Mouse (Mus musculus): ENCODE results near the gene Erich2.

Gene Erich2

DNA sequence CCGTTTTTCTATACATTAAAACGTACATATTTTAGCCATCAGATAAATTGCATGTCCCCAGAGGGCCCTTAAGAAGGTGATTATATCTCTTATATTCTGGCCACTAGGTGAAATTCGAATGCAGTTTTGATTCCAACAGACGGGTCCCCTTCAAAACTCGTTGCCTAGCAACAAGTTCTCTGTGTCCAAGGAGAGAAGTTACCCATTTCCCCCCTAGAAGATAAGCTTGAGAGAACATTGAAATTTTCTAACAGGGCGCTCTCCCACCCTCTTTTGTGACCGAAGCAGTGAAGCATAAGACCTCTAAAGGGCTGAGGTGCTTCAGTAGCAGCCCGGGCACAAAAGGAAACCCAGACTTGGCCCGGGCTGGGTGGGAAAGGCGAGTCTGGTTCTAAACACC is at the start of gene Erich2:
Gene Erich2, plus strand, starts transcription at position 324 of the 400 bp plus-strand sequence.
- DNase-seq (ENCODE audit: inconsistent age in 2 of 2, low spot score in 1 of 2), result no peak

DNA sequence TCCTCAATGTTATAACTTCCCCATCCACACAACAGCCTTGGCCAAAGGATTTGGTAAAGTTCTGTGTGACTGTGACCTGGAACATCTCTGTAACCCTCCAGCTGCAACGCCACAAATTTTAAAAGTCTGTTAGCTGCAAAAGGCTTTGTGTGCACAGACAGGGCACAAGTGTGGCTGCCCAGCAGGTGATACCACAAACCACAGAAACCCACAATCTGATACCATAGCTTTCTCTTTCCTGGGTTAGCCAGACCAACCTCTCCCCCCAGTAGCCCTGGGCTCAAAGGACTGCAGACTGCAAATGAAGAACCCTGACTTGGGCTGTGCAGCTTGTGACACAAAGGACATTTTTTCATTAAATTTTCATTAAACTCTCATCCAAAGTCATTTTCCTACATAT is 45.0 kb upstream of the Erich2 start:
- DNase-seq (ENCODE audit: inconsistent age in 2 of 2, low spot score in 1 of 2), result no peak

DNA sequence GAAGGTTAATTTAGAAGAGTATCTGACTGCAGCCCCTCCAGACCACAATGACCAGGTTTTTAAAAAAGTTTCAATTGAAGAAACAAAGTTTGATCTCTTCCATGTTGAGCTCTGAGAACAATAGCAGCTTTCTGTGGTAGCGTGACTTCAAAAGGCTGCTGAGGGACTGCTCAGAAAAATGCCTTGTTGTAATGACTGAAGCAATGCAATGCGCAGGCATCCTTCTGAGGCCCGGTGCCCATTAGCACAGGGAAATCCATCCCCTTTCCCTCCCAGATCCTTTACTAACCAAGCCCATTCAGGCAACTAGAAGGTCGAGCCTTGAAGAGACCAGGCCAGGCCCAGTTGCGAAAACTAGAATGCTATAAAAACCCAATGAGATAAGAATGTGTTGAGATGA is 37.5 kb upstream of the Erich2 start:
- DNase-seq (ENCODE audit: inconsistent age in 2 of 2, low spot score in 1 of 2), result peak in 1 of 2 experiments; percentile 21

DNA sequence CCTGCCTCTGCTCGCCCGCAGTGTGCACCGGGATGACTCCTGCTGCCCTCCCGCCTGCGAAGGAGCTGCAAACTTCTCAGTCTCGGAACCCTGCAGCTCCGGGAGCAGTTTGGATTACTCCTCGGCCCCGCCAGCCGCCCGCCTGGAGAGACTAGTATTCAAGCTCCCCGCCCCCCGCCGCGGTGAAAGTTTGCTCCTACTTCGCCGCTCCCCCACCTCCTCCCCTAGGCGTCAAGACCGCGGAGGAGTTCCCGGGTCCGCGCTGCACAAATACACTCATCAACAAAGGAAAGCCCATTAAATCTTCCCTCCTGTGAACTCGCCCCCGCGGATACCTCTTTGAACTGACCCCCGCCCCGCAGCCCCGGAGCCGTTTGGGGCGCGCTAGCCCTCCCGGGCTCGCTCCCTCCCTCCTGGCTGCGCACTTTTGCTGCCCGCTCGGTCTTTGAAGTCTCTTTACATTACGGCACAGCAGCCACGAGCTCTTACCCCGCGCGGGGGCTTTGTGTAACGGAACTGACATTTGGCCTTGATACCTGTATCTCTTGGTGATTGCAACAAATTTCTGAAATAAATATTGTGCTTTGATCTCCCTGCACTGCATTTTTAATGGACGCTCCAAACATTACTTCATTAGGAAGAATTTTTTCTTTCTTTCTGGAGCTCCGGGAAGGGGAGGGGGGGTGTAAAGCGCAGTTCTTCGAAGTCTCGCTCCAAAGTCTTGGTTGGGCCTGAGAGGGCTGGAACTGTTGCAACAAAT is 36.6 kb upstream of the Erich2 start:
- DNase-seq (ENCODE audit: inconsistent age in 2 of 2, low spot score in 1 of 2), result peak; percentile 50 to 81

DNA sequence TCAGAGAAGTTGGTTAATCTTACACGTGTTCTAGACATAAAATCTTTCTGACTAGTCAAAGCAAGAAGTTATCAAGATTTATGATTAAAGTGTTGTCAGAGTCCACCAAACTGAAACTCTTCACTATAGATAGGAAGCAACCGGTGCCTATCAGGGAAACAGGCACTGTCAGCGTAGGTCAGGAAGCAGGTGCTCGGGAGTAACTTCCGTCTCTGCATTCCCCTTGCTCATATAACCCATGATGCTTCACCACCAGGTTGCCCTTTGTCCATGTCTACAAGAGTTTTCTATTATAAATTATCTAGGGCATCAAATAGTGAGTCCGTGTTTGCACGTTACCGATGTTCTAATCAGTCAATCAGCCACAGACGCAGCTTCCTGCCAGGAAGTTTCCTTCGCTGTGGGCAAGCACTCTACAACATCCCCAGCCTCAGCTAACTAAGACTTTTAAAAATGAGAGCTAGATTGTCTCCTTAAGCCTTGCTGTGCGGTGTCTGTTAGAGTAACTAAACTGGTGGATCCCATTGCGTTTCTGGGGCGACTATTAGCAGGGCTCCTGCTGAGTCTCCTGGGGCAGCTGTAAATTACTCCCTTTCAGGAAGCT is 10.8 kb upstream of the Erich2 start:
- DNase-seq (ENCODE audit: inconsistent age in 2 of 2, low spot score in 1 of 2), result no peak

DNA sequence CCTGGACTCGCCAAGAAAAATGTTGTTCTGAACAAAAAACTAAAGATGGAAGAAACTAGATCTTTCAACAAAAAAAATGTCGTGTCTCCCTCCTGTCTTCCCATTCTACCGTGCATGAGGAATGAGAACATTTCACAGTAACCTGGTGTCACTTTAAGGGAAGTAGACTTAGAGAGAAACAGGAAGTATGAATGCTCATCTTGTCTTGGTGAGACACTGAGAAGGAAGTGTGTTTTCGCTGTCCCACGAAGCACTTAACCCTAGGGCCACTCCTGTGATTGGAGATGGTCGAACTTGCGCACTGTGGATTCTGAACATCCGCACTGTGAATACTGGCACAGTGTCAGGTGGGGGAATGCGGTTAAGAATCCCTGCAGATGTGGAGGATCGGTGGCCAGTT is 5.2 kb upstream of the Erich2 start:
- no peak for DNase-seq (ENCODE audit: inconsistent age in 2 of 2, low spot score in 1 of 2)

DNA sequence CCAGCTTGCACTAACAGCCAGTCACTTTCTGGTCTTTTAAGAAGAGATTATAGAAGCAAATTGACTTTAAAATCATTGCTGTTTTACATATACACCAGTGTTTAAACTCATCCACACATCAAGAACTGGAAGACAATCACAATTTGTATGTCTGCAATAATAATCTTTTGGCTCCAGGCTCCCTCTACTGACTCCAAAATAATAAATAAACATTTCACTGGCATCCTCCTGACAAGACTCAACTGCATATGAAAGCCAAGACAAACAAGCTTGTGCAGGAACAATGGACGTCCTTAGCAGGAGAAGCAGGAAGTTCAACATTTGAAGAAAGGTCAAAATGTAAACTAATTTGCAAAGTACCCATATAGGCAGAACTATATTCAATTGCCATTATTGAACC is 3.4 kb upstream of the Erich2 start:
- peak in 1 of 2 experiments; percentile 25 for DNase-seq (ENCODE audit: inconsistent age in 2 of 2, low spot score in 1 of 2)

DNA sequence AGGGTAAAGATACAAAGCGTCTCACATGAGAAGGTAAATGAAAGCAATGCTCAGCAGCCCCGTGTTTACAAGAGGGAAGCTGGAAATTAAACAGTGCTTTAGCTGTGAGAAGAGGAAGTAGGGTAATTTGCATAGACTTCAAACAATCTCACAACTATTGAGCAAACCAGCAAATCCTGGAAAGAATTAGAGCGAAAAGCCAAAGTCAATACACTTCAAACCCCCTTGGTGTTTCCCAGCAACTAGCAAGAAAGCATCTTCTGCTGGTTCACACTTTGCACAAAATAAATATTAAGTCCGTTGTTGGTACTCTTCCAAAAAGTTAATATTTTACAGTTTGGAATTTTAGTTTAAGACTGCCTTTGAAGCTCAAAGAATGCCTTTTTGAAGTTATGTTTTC is 2.7 kb upstream of the Erich2 start:
- no peak for DNase-seq (ENCODE audit: inconsistent age in 2 of 2, low spot score in 1 of 2)

DNA sequence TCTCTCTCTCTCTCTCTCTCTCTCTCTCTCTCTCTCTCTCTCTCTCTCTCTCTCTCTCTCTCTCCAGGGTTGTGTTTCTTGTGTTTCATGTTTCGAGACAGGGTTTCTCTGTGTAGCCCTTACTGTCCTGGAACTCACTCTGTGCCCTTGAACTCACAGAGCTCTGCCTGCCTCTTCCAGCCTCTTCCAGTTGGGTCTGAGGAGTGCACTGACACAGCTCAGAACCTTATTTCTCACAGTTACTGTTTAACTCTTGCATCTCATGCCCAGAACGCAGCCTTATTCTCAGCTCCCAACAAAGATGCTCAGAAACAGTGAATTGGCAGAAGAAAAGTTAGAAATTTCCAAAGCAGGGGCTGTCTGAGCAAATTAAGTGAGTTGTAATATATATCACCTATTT is 2.2 kb upstream of the Erich2 start:
- DNase-seq (ENCODE audit: inconsistent age in 2 of 2, low spot score in 1 of 2), result no peak

DNA sequence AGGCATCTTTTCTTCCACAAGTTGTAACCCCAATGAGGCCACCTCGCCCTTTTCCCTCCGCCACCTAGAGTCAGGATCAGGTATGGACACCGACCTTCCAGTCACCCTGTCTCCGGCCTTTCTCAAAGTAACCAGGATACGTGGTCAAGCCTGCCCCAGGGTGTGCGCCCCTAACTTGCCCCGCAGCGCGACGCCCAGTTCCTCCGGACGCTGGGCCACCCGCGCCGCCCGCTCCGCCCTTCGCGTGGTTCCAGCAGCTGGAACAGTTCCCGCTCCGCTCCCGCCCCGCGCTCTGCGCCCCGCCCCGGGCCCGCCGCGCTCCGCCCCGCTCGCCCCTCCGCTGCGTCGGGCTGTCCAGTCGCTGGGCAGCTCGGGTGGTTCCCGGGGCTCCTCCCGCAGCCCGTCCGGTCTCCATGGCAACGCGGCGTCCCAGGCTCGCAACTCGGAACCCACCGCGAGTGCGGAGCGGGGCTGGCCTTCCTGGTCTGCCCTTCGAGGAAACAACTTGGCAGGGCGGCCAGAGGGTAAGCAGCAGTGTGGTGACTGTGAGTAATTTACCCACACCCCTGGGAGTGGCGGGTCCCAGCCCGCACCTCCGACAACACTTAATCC is 508 bp downstream of the Erich2 start:
- peak; percentile 88 to 95 for DNase-seq (ENCODE audit: inconsistent age in 2 of 2, low spot score in 1 of 2)

DNA sequence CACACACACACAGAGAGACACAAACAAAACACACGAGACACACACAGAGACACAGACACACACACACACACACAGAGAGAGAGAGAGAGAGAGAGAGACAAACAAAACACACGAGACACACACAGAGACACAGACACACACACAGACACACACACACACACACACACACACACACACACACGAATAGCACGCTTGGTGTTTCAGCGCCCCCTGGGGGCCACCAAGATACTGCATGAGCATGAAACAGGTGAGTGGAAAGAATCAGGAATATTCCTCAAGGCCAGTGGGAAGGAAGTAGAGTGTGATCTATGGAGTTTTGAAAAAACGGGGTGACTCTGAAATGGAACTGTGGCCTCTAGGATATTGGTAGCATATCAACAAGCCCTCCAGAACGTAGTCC is 29.7 kb downstream of the Erich2 start:
- peak; percentile 34 to 77 for DNase-seq (ENCODE audit: inconsistent age in 2 of 2, low spot score in 1 of 2)

DNA sequence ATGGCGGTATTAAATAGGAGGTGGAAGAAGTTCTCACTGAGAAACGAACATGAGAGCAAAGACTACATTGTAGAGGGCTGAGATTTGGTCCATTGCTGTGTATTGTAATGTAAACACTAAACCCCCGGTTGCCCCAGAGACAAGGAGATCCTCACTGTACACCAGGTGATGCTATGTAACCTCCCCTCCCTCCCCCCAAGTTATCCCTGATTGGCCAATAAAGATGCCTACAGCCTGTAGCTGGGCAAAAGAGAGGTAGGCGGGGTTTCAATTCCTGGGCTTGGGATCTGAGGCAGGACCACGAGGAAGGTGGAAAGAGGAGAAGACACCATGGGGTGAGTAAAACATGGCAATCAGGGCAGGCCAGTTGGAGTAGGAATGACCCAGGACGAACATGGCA is 42.1 kb downstream of the Erich2 start:
- DNase-seq (ENCODE audit: inconsistent age in 2 of 2, low spot score in 1 of 2), result no peak

DNA sequence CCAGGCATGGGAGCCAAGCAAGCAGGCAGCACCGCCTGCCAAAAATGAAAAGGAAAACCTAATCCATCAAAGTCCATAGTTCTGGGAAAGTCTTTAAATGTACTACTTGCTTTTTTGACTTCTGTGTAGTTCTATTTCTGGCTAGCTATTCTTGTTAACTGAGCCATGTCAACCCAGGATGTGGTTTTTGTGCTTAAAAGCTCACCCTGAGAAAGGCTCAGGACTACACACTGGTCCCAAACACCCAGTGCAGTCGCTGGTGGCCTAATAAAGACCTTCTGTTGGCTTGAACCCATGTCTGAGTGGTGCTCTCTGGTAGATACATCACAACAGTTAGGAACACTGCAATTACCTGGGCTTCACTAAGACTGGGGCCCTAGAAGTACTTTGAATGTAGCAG is 42.8 kb downstream of the Erich2 start:
- peak in 1 of 2 experiments; percentile 21 for DNase-seq (ENCODE audit: inconsistent age in 2 of 2, low spot score in 1 of 2)

DNA sequence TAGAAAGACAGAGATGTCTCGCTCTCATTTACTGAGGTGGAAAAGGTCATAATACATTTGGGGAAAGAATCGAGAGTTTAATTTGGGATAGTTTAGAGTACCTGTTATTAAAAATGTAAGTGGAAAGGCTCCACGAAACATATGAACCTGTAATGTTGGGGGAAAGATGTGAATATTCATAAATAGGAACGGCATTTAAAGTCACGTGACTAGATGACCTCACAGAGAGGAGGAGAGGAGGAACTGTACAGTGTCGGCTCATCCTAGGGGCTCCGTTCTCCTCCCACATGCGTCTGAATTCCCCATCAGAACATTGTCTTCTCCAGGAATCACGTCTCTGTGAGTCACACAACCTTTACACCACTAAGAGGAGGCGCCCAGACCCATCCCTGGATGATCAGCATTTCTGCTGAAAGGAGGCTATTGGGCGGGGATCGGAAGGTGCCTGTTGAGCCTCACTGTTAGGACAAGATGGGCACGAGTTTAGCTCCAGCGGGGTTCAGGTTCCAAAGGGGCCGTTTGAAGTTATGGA is 43.5 kb downstream of the Erich2 start:
- no peak for DNase-seq (ENCODE audit: inconsistent age in 2 of 2, low spot score in 1 of 2)

DNA sequence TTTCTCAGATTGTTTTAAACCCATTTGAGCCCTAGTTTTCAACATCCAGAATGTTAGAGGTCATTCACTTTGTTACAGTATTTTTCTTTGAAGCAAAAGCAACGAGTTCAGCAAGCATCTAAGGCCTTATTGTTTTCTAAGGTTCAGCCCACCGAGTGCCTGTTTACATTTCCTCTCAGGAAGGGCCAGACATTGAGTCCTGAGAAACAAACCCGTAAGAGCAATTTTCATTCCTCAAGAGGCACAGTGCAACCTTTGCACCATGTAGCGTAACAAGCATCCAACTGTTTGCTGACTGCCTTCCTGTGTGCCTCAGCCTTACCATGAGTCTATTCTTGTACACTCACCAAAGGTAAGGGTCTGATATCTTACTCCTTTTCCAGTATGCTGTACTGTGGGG is 44.2 kb downstream of the Erich2 start, which contains the start of gene Gad1:
Gene Gad1, plus strand, starts transcription at position 301 of the 400 bp plus-strand sequence.
- no peak for DNase-seq (ENCODE audit: inconsistent age in 2 of 2, low spot score in 1 of 2)

DNA sequence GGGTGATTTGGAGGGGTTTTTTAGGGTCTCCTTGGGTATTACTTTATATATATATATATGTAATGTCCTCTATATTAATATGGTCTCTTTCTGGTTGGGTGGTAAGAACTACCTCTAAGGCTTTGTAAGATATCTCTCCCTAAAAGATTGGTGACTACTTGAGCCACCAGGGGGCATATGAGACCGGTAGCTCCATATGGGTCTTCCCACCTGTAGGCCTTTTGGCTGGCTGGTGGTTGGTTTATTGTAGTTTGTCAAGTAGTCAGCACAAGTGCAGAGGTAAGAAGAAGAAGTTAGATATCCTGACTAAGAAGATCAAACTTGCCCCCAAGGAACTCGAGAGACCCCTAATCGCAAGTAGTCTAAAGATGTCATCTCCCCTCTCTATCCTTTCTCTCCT is 45.2 kb downstream of the Erich2 start:
- DNase-seq (ENCODE audit: inconsistent age in 2 of 2, low spot score in 1 of 2), result peak in 1 of 2 experiments; percentile 55

DNA sequence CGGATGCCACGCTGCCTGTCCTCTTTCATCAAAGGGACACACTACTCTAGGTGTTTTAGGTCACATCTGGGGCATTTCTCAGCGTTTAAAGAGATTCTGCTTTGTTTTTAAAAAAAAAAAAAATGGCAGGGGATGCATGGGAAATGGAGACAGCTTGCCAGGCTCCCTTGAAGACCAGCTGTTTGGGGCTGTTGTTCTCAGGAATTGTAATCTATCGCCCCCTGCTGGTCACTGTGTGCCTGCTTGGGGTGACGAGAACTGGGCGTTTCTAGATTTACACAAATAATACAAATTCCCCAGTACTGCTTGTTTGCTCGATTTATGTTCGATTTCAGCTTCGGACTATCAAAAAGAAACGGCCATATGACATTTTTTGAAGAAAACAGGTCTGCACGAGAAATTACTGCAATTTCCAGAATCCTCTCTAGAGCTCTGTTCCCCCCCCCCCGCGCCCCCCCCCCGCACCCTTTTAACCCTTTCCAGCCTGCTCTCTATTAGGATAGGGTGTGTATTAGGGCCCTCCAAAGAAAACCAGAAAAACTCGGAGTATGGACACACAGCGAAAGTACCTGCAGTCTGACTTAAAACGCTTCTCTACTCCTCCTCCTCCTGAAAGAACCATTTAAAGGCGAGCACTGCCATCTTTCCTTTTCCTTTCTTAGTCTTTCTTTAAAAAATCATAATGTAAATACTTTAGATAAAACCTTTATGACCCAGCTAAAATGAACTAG is 49.7 kb downstream of the Erich2 start:
- peak; percentile 85 to 96 for DNase-seq (ENCODE audit: inconsistent age in 2 of 2, low spot score in 1 of 2)

DNA sequence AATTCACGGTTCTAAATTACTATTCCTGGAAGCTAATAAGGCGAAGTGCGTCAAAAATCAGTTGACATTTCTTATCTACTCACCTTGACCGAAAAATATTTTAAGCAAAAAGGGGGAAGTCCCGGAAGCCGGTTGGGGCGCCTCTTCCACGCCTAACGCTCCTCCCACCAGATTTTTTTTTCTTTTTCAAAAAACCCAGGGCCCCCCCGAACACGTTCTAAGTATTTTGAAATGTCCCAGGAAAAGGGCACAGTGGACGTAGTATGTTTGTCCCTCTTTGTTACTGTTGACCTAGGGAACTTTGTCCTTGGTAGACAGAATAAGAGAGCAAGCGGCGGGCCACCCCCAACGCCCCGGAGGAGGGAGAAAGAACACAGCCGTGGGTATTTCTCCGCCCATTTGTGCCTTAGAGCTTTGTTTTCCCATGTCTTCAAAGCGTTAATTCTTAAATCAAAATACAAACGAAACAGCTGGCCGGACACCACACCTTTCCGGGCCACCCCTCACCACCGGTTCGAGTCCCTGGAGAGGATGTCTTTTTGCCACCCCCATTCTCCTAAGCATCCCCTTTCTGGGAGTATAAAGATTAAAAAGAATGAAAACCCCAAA is 50.3 kb downstream of the Erich2 start:
- DNase-seq (ENCODE audit: inconsistent age in 2 of 2, low spot score in 1 of 2), result peak; percentile 50 to 91

DNA sequence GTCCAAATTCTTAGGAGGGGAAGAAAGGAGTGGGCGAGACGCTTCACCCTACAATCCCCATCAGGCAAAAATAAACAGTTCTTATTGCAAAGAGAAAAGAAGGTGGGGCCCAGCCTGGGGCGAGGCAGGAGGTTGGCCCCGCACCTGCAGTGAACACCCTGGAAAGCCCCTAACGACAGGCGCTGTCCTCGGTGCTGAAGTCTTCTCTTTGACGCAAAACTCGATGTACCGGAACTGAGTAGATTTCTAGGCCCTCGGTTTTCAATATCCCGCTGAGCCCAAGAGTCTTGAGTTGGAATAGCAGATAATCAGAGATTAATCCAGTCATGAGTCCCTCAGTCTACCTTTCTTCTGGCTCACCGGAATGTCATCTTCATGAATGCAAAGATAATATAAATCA is 50.9 kb downstream of the Erich2 start:
- DNase-seq (ENCODE audit: inconsistent age in 2 of 2, low spot score in 1 of 2), result peak in 1 of 2 experiments; percentile 69

DNA sequence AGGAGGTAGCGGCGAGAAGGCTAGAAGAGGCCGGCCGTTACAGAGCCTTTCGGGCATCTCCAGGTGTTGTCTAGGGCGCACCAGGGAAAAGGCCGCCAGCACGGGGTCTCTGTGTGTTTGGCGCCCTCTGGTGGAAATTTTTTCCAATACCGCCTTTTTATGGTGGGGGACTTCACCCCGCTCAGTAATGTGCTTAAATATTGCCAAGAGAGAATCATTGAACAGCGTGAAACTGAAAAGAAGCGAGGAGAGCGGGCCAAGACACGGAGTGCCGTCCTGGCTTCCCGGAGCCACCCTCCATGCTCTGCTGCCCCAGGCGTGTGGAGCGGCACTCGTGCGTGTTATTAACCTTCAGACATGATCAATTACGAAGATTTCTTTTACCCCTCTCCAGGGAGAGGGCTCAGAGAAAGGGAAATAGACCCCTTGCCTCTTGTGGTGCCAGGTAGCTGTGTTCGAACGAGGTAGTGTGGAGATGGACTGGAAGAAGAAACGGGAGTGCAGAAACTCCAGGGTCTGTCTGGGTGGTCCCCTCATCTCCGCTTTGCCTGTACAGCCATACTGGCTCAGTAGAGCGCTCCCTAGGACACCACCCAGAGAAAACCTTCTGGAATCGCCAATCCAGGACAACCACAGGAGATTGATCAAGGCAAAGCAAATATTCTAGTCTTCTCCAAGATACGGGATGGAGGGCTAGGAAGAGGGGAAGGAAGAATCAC is 52.6 kb downstream of the Erich2 start:
- DNase-seq (ENCODE audit: inconsistent age in 2 of 2, low spot score in 1 of 2), result peak; percentile 58 to 87
